Mouse (Mus musculus) liver, postnatal 0 days (tissue): ENCODE data around the gene Rassf8.

ENCODE experiments used
- CTCF ChIP-seq: sonication (generic); IDR thresholded peaks from 2 replicates; pipeline ENCODE4 v1.5.1; 2016; ENCODE audit warnings: antibody characterized with exemption, low read depth
- EP300 ChIP-seq: IDR thresholded peaks from 2 replicates; pipeline ENCODE4 v1.6.1; 2016; ENCODE audit warnings: antibody characterized with exemption, low read depth, mild to moderate bottlenecking

GRCm38 (mm10) chr6:145855720-145856551, 109.4 kb downstream of the Rassf8 start:
- TF ChIP-seq EP300 (no peak), CTCF (no peak)
